Mouse (Mus musculus) left cerebral cortex, adult 2 months (tissue): ENCODE data around the gene Smad6. TPM values are rescaled to one million over a fixed set of nuclear protein-coding genes. Genes with fewer than 3 reads are reported as not detected.
A peak's percentile ranks its signal among the peaks of the same experiment; 100 is the strongest.

Experiments
- DNase-seq, 2 experiments: peaks; one replicate each; pipeline ENCODE4 v3.0.0; 2021 to 2022; ENCODE audit warnings: low spot score in 2 of 2, mixed read lengths in 1 of 2; ENCODE audit errors: extremely low spot score in 1 of 2
- H3K27ac ChIP-seq: fragments of 200-600 bp; 2 replicates; pipeline ENCODE4 v1.8.1; 2022
- H3K4me3 ChIP-seq: fragments of 200-600 bp; 2 replicates; pipeline ENCODE4 v1.8.1; 2022
- CTCF ChIP-seq: fragments of 200-600 bp; IDR thresholded peaks from 2 replicates; pipeline ENCODE4 v1.8.1; 2022; ENCODE audit warnings: antibody characterized with exemption, mild to moderate bottlenecking, moderate library complexity
- intact Hi-C: fragments of 180-260 bp; cut with DNase I; formaldehyde crosslinking; loops from one replicate; pipeline ENCODE4 v1.15.1; 2025
- total RNA-seq, 2 experiments: library from RNA; stranded (reverse); gene quantifications; 2 replicates each; pipeline ENCODE4 v1.2.3; 2021

The Smad6 gene
- total RNA-seq, 2 experiments from 2014 or later, result 2.6 to 2.8 TPM

DNA sequence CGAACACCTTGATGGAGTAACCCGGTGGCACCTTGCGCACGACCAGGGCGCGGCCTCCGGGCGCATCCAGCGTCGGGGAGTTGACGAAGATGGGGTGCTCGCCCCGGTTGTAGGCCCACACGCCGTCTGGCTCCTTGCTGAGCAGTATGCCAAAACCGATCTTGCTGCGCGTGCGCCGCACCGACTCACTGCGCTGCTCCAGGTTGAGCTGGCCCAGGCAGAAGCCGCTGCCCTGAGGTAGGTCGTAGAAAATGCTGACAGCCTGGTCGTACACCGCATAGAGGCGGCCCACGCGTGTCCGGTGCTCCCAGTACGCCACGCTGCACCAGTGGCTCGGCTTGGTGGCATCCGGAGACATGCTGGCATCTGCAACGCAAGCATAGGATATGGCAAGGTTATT is 68.2 kb downstream of the Smad6 start:
- intact Hi-C loops, result no loop called here
- peak overlapping the region; percentile 40; the same call in 1 of the 2 replicates for H3K27ac ChIP-seq

GRCm38 (mm10) chr9:63952591-63952990 is 69.3 kb downstream of the Smad6 start:
- no peak for DNase-seq
- no peak overlapping the region for H3K27ac ChIP-seq
- TF ChIP-seq CTCF, result no peak
- no peak overlapping the region for H3K4me3 ChIP-seq
- intact Hi-C loops, result no loop called here

More for the DNA sequence above, 68.2 kb downstream of the Smad6 start:
- DNase-seq, result peak; percentile 22 to 37
- no peak for TF ChIP-seq CTCF
- peak overlapping the region; percentile 36 for H3K4me3 ChIP-seq

DNA sequence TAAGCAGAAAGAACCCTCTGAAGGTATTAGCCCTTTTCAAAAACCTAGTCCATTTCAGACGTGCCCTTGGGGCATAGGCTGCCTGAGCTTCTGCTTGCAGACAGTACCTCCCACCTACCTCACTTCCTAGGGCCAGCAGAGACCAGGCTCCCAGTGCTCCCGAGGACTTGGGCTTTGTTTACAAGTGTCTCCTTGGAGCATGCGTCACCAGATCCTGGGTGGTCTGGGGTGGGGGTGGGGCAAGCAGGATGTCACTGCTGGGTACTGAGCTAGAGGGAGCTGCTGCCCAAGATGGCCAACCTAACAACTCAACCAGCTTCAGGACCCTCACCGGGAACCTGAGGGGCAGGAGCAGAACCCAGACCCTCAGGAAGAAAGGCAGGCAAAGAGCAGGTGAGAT is 71.5 kb downstream of the Smad6 start:
- intact Hi-C loops, result no loop called here
- Histone ChIP-seq H3K4me3 (no peak overlapping the region), H3K27ac (no peak overlapping the region)
- no peak for DNase-seq
- no peak for TF ChIP-seq CTCF

DNA sequence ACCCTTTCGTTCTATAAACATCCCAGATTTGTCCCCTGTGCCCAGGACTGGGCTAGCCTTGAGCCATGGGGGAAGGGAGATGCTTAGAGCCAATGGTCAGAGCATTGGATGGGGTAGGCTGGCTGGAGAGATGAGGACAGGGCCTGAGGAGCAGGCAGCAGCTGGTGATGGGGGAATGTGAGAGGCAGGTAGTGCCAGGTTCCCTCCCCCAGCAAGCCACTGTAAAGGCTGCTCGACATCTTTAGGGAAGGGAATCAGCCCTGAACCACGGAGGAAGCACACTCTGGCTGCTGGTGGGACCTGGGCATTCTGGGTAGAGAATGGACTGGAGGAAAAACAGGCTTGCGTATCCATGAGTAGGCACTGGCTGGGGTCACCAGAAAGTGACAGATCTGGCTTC is 72.5 kb downstream of the Smad6 start:
- no peak for TF ChIP-seq CTCF
- Histone ChIP-seq H3K4me3 (no peak overlapping the region), H3K27ac (no peak overlapping the region)
- intact Hi-C loops, result no loop called here
- no peak for DNase-seq

GRCm38 (mm10) chr9:63942608-63942982 is 79.3 kb downstream of the Smad6 start:
- Histone ChIP-seq H3K4me3 (no peak overlapping the region), H3K27ac (no peak overlapping the region)
- TF ChIP-seq CTCF, result no peak
- intact Hi-C loops, result no loop called here
- DNase-seq, result no peak

GRCm38 (mm10) chr9:63941747-63942607 is 79.9 kb downstream of the Smad6 start:
- no peak overlapping the region for H3K4me3 ChIP-seq
- TF ChIP-seq CTCF, result no peak
- DNase-seq, result no peak
- intact Hi-C loops, result no loop called here
- no peak overlapping the region for H3K27ac ChIP-seq

GRCm38 (mm10) chr9:63936256-63936655 is 85.6 kb downstream of the Smad6 start:
- no peak overlapping the region for H3K4me3 ChIP-seq
- no peak for TF ChIP-seq CTCF
- DNase-seq, result no peak
- H3K27ac ChIP-seq, result no peak overlapping the region
- intact Hi-C loops, result no loop called here

DNA sequence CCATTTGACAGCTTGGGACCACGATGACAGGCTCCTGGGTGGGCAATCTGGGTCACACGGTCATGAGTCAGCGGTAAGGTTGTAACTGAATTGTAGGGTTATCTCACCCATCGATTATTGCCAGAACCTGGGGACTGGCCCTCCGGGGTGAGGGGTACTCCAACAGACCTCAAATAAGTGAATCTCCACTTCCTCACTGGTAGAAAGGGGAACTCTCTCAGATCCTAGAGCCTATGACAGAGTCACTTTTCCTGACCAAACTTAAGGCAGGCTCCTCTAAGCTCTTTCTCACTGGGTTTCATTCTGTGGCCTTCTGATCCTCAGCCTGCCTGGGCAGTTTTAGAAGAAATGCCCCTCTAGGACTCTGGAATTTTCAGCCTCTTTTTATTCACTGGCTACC is 88.8 kb downstream of the Smad6 start:
- Histone ChIP-seq H3K4me3 (no peak overlapping the region), H3K27ac (no peak overlapping the region)
- intact Hi-C loops, result no loop called here
- no peak for DNase-seq
- no peak for TF ChIP-seq CTCF

GRCm38 (mm10) chr9:63927340-63928049 is 94.4 kb downstream of the Smad6 start:
- intact Hi-C loops, result no loop called here
- Histone ChIP-seq H3K27ac (no peak overlapping the region), H3K4me3 (peak overlapping the region; percentile 2; the same call in 1 of the 2 replicates)
- DNase-seq, result no peak
- no peak for TF ChIP-seq CTCF

DNA sequence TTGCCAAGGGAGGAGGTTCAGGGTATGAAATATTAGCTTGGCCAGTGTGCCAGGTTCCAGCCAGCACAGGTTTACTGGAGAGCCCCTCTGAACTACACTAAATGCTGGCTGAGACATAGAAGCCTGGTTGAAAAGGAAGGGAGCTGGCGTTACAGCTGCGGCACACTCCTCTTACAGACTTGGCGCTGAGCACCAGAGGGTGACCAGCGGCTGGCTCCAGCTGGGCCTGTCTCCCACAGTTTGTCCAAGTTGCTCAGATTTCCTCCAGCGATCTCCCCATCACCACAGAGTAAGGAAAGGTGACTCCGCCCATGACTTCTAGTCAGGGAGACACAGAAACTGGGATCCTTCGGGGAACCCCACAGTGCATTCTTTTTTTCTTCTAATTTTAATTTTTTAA is 95.5 kb downstream of the Smad6 start:
- Histone ChIP-seq H3K4me3 (no peak overlapping the region), H3K27ac (no peak overlapping the region)
- no peak for TF ChIP-seq CTCF
- no peak for DNase-seq
- intact Hi-C loops, result no loop called here

- TF ChIP-seq CTCF, result no peak
- Histone ChIP-seq H3K27ac (no peak overlapping the region), H3K4me3 (no peak overlapping the region)
- DNase-seq, result no peak
- intact Hi-C loops, result no loop called here
Observed at GRCm38 (mm10) chr9:63923190-63923717, 98.6 kb downstream of the Smad6 start.

GRCm38 (mm10) chr9:63919708-63920107 is 102.2 kb downstream of the Smad6 start:
- H3K27ac ChIP-seq, result no peak overlapping the region
- intact Hi-C loops, result loop anchor here (5.0 kb wide), 1 partner anchor 38 kb away; no protein-coding TSS in a partner anchor
- TF ChIP-seq CTCF, result no peak
- H3K4me3 ChIP-seq, result no peak overlapping the region
- DNase-seq, result no peak
